Mouse (Mus musculus) liver, embryonic 16.5 days (tissue): ENCODE results near the gene Ybx2. TPM values are rescaled to one million over a fixed set of nuclear protein-coding genes. Genes with fewer than 3 reads are reported as not detected.

Source experiments
- microRNA-seq: library from miRNA; unstranded; fragments of <30 nt; microRNA quantifications from one replicate; pipeline ENCODE4, GENCODE M21; 2016
- polyA plus RNA-seq: library from polyadenylated mRNA; unstranded; fragments of >200 nt; fragmentation: Nextera tagmentation; extraction: Ambion mirVana; gene quantifications from 2 replicates; pipeline ENCODE4 v1.2.1, GENCODE M21; 2015

The Ybx2 gene
- polyA plus RNA-seq, 1 experiment from 2014 or later, result 0.18 TPM

Small RNA genes lying within 50 kb of the gene (microRNA-seq; reads per million reads assigned to microRNA genes)
- gene Gm44349, result not detected

Other genes starting within 250 kb of the Ybx2 start
- gene Tnfsf12, start 239.9 kb upstream of the Ybx2 start, polyA plus RNA-seq, result 2.5 and 2.8 TPM in 2 replicates
- 0.95 and 1.1 TPM in 2 replicates for gene Tnfsfm13, start 239.7 kb upstream of the Ybx2 start, polyA plus RNA-seq
- gene Polr2a, start 177.2 kb upstream of the Ybx2 start, polyA plus RNA-seq, result 11.1 and 11.9 TPM in 2 replicates
- gene Slc35g3, start 173.8 kb upstream of the Ybx2 start, polyA plus RNA-seq, result 0.07 TPM in 1 of 2 replicates, not detected in the other
- 0.61 and 0.81 TPM in 2 replicates for gene Zbtb4, start 169.9 kb upstream of the Ybx2 start, polyA plus RNA-seq
- gene Chrnb1, start 139.9 kb upstream of the Ybx2 start, polyA plus RNA-seq, result 0.61 and 0.96 TPM in 2 replicates
- gene Fgf11, start 133.9 kb upstream of the Ybx2 start, polyA plus RNA-seq, result 0.19 and 0.21 TPM in 2 replicates
- gene Tmem102, start 130.2 kb upstream of the Ybx2 start, polyA plus RNA-seq, result 0.62 and 1.0 TPM in 2 replicates
- not detected in 2 replicates for gene Gm39566, start 120.5 kb upstream of the Ybx2 start, polyA plus RNA-seq
- gene Spem2, start 117.3 kb upstream of the Ybx2 start, polyA plus RNA-seq, result not detected in 2 replicates
- gene Spem1, start 113.6 kb upstream of the Ybx2 start, polyA plus RNA-seq, result not detected in 2 replicates
- gene Nlgn2, start 98.0 kb upstream of the Ybx2 start, polyA plus RNA-seq, result 0.66 and 0.83 TPM in 2 replicates
- gene Tmem256, start 97.3 kb upstream of the Ybx2 start, polyA plus RNA-seq, result 404 and 413 TPM in 2 replicates
- 22.0 and 27.8 TPM in 2 replicates for gene Plscr3, start 89.4 kb upstream of the Ybx2 start, polyA plus RNA-seq
- 0.74 and 0.96 TPM in 2 replicates for gene Tnk1, start 77.1 kb upstream of the Ybx2 start, polyA plus RNA-seq
- not detected in 2 replicates for gene Tmem95, start 57.8 kb upstream of the Ybx2 start, polyA plus RNA-seq
- 1.3 and 1.4 TPM in 2 replicates for gene Kctd11, start 54.4 kb upstream of the Ybx2 start, polyA plus RNA-seq
- gene Acap1, start 40.3 kb upstream of the Ybx2 start, polyA plus RNA-seq, result 6.5 and 6.8 TPM in 2 replicates
- gene 2810408A11Rik, start 34.8 kb upstream of the Ybx2 start, polyA plus RNA-seq, result 0.46 and 0.76 TPM in 2 replicates
- 2.2 and 2.6 TPM in 2 replicates for gene Neurl4, start 34.7 kb upstream of the Ybx2 start, polyA plus RNA-seq
- gene Gps2, start 21.9 kb upstream of the Ybx2 start, polyA plus RNA-seq, result 81.1 and 83.1 TPM in 2 replicates
- gene Eif5a, start 13.8 kb upstream of the Ybx2 start, polyA plus RNA-seq, result 1,065 and 1,134 TPM in 2 replicates
- gene Slc2a4, start 12.4 kb downstream of the Ybx2 start, polyA plus RNA-seq, result 18.4 and 22.6 TPM in 2 replicates
- gene Cldn7, start 29.0 kb downstream of the Ybx2 start, polyA plus RNA-seq, result 5.4 and 11.7 TPM in 2 replicates
- gene Ctdnep1, start 45.4 kb downstream of the Ybx2 start, polyA plus RNA-seq, result 7.1 and 7.3 TPM in 2 replicates
- gene Elp5, start 46.7 kb downstream of the Ybx2 start, polyA plus RNA-seq, result 55.1 and 57.2 TPM in 2 replicates
- gene Gabarap, start 55.3 kb downstream of the Ybx2 start, polyA plus RNA-seq, result 255 and 280 TPM in 2 replicates
- gene Phf23, start 60.0 kb downstream of the Ybx2 start, polyA plus RNA-seq, result 17.5 and 18.2 TPM in 2 replicates
- gene Dvl2, start 64.8 kb downstream of the Ybx2 start, polyA plus RNA-seq, result 4.4 and 5.1 TPM in 2 replicates
- 127 and 138 TPM in 2 replicates for gene Acadvl, start 79.6 kb downstream of the Ybx2 start, polyA plus RNA-seq
- gene Dlg4, start 81.1 kb downstream of the Ybx2 start, polyA plus RNA-seq, result 0.40 and 0.53 TPM in 2 replicates
- gene Asgr1, start 118.3 kb downstream of the Ybx2 start, polyA plus RNA-seq, result 5.0 and 6.0 TPM in 2 replicates
- 12.9 and 13.1 TPM in 2 replicates for gene Asgr2, start 156.8 kb downstream of the Ybx2 start, polyA plus RNA-seq
- 2.5 and 3.0 TPM in 2 replicates for gene Mgl2, start 194.5 kb downstream of the Ybx2 start, polyA plus RNA-seq
- gene Clec10a, start 220.4 kb downstream of the Ybx2 start, polyA plus RNA-seq, result 0.63 and 0.64 TPM in 2 replicates